Mouse (Mus musculus) liver, embryonic 18 days (tissue): ENCODE results near the gene Fcgr4. TPM values are rescaled to one million over a fixed set of nuclear protein-coding genes. Genes with fewer than 3 reads are reported as not detected.

Experiments
- polyA plus RNA-seq: library from polyadenylated mRNA; depleted of rRNA; stranded (reverse); fragments of >200 nt; gene quantifications from 2 replicates; pipeline ENCODE4 v1.2.3, GENCODE M21; 2012; rRNA removed

Fcgr4 gene
- 14.2 and 16.1 TPM in 2 replicates for polyA plus RNA-seq

GRCm38 (mm10) chr1:171018737-171019136 is at the start of gene Fcgr4:
Gene Fcgr4 (plus strand): TSS chr1:171018920.

GRCm38 (mm10) chr1:170976447-170976846 is 42.3 kb upstream of the Fcgr4 start, which contains the start of gene Fcgr2b:
Gene Fcgr2b (minus strand): TSS chr1:170976547.

GRCm38 (mm10) chr1:171064491-171065242 is 45.9 kb downstream of the Fcgr4 start, which contains the start of gene Fcgr3:
Gene Fcgr3 (minus strand): TSS chr1:171064935.

Other genes starting within 250 kb of the Fcgr4 start
- 6.3 and 7.2 TPM in 2 replicates for gene Atf6, start 151.1 kb upstream of the Fcgr4 start, polyA plus RNA-seq
- gene Gm26620, start 133.9 kb upstream of the Fcgr4 start, polyA plus RNA-seq: 0.32 and 0.48 TPM in 2 replicates
- 20.3 and 21.7 TPM in 2 replicates for gene Dusp12, start 133.4 kb upstream of the Fcgr4 start, polyA plus RNA-seq
- 0.16 and 0.21 TPM in 2 replicates for gene Fcrlb, start 106.0 kb upstream of the Fcgr4 start, polyA plus RNA-seq
- gene Fcrla, start 91.3 kb upstream of the Fcgr4 start, polyA plus RNA-seq: 5.1 and 8.6 TPM in 2 replicates
- gene Fcgr2b, start 42.4 kb upstream of the Fcgr4 start, polyA plus RNA-seq: 15.1 and 16.6 TPM in 2 replicates
- gene Fcgr3, start 46.0 kb downstream of the Fcgr4 start, polyA plus RNA-seq: 39.4 and 40.8 TPM in 2 replicates
- gene Cfap126, start 95.0 kb downstream of the Fcgr4 start, polyA plus RNA-seq: 2.9 and 3.3 TPM in 2 replicates
- 184 and 192 TPM in 2 replicates for gene Sdhc, start 131.7 kb downstream of the Fcgr4 start, polyA plus RNA-seq
- gene Mpz, start 131.8 kb downstream of the Fcgr4 start, polyA plus RNA-seq: 0.12 and 0.14 TPM in 2 replicates
- 6.4 and 7.7 TPM in 2 replicates for gene Pcp4l1, start 177.3 kb downstream of the Fcgr4 start, polyA plus RNA-seq
- gene Nr1i3, start 195.1 kb downstream of the Fcgr4 start, polyA plus RNA-seq: 22.1 and 22.4 TPM in 2 replicates
- 8.5 and 9.6 TPM in 2 replicates for gene Tomm40l, start 203.6 kb downstream of the Fcgr4 start, polyA plus RNA-seq
- gene Apoa2, start 206.1 kb downstream of the Fcgr4 start, polyA plus RNA-seq: 8,837 and 9,746 TPM in 2 replicates
- 137 and 142 TPM in 2 replicates for gene Fcer1g, start 215.4 kb downstream of the Fcgr4 start, polyA plus RNA-seq
- 0.38 and 0.57 TPM in 2 replicates for gene Adamts4, start 231.5 kb downstream of the Fcgr4 start, polyA plus RNA-seq
- gene Ndufs2, start 232.5 kb downstream of the Fcgr4 start, polyA plus RNA-seq: 88.9 and 92.7 TPM in 2 replicates